9 mouse cellular contexts compared by ENCODE assay signal in the genomic region with DNA sequence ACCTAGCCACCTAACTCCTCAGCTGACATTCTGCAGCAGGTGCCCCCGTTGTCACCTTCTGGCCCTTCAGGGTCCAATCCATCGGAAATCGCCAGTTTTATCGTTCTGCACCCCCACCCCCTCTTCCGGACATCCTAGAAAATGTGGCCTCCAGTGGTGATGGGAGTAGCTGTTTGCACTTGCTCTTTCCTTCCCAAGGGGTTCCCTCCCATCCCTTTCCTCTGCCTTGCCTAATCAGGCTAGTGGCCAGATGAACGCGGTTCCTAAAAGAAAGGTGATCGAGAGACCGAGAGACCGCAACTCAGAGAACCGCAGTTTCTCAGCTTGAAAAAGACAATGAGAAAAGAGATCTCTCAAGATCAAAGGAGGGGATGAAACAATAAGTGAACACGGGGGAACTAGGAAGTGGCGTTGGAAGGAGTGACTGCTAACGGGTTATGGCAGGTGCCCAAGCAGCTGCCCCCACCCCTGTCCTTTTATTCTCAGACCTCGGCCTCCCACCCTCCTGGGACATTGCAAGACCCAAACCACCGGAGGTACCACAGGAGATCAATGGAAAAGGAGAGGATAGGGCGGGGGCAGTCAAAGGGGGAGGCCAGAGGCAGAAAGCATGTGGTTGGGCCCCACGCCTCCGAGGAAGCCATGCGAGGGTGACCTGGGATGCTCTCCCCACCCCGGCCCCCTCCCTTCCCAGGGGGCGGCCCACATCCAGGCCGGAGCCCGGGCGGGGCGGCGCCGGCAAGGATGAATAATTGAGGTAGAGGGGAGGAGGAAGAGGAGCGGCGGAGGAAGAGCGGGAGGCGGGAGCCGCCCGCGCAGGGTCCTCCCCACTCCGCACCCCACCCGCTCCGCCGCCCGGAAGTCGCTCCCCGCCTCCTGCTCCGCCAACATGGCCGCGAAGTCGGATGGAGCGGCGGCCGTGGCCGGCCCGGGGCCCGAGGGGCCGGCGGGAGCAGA. TPM values are rescaled to one million over a fixed set of nuclear protein-coding genes. Genes with fewer than 3 reads are reported as not detected.
DNase-seq lines count a peak whose midpoint lies in the region; ATAC-seq and TF ChIP-seq lines count a peak whose summit lies in the region.
"Had no signal": no experiment of that assay in that cellular context is flagged by ENCODE, and none has a peak within 500 bp of the region (broad histone marks: within the 10 kb centered on the region; RNA-seq: fewer than 3 reads in every experiment).

TSS of gene Xkr7 (plus strand) at position 727 of the 957 bp plus-strand sequence.

- no peak within 1 kb of the TSS for H3K9ac ChIP-seq in liver, embryonic 12.5 days
- H3K9ac ChIP-seq in stomach, embryonic 16.5 days (ENCODE audit: low read length) = no peak within 1 kb of the TSS

- no peak for ATAC-seq in liver, embryonic 12.5 days
- peak; percentile 49; the same call in 1 of the 2 replicates for ATAC-seq in stomach, embryonic 16.5 days (ENCODE audit: insufficient read depth, low FRiP score)

- H3K4me1 ChIP-seq in forebrain, embryonic 10.5 days = peaks cover 20% of the 10 kb centered on the region
- peaks cover 8% of the 10 kb centered on the region for H3K4me1 ChIP-seq in liver, embryonic 12.5 days
- H3K4me1 ChIP-seq in stomach, embryonic 16.5 days (ENCODE audit: control insufficient read depth, insufficient read depth, low read length) = peaks cover 5% of the 10 kb centered on the region

- 0 out of 2 replicates have a peak within 1 kb of the TSS, but pooled peaks have one; percentile 28 for H3K27ac ChIP-seq in layer of hippocampus, adult 2 months
- no peak within 1 kb of the TSS for H3K27ac ChIP-seq in forebrain, embryonic 10.5 days
- no peak within 1 kb of the TSS for H3K27ac ChIP-seq in liver, embryonic 12.5 days
- no peak within 1 kb of the TSS for H3K27ac ChIP-seq in stomach, embryonic 16.5 days (ENCODE audit: low read length)

- no peaks in the 10 kb centered on the region for H3K36me3 ChIP-seq in forebrain, embryonic 10.5 days (replicated peaks)
- H3K36me3 ChIP-seq in liver, embryonic 12.5 days = no peaks in the 10 kb centered on the region
- no peaks in the 10 kb centered on the region for H3K36me3 ChIP-seq in stomach, embryonic 16.5 days (ENCODE audit: control insufficient read depth, insufficient read depth, low read length)

- H3K27me3 ChIP-seq in forebrain, embryonic 10.5 days (ENCODE audit: poor library complexity, severe bottlenecking) = peaks cover 65% of the 10 kb centered on the region
- H3K27me3 ChIP-seq in liver, embryonic 12.5 days (replicated peaks) = peaks cover 92% of the 10 kb centered on the region
- H3K27me3 ChIP-seq in stomach, embryonic 16.5 days (ENCODE audit: control insufficient read depth, insufficient read depth, low read length) = peaks cover 26% of the 10 kb centered on the region

- no peak for TF ChIP-seq CTCF in layer of hippocampus, adult 2 months (conservative IDR thresholded peaks at IDR 0.05)

- H3K4me2 ChIP-seq in liver, embryonic 12.5 days = peak within 1 kb of the TSS; percentile 76
- H3K4me2 ChIP-seq in stomach, embryonic 16.5 days (ENCODE audit: low read depth, low read length) = peak within 1 kb of the TSS; percentile 77

- H3K9me3 ChIP-seq in forebrain, embryonic 10.5 days = no peaks in the 10 kb centered on the region
- H3K9me3 ChIP-seq in liver, embryonic 12.5 days (replicated peaks) = no peaks in the 10 kb centered on the region
- no peaks in the 10 kb centered on the region for H3K9me3 ChIP-seq in stomach, embryonic 16.5 days (replicated peaks; ENCODE audit: control insufficient read depth, low read length)

- H3K4me3 ChIP-seq in layer of hippocampus, adult 2 months = peak within 1 kb of the TSS; percentile 54
- peak within 1 kb of the TSS; percentile 64 for H3K4me3 ChIP-seq in forebrain, embryonic 10.5 days
- peak within 1 kb of the TSS; percentile 51 for H3K4me3 ChIP-seq in liver, embryonic 12.5 days
- peak within 1 kb of the TSS; percentile 43 for H3K4me3 ChIP-seq in stomach, embryonic 16.5 days (replicated peaks; ENCODE audit: low read length)

- WGBS in forebrain, embryonic 10.5 days = 1% methylated on average over 53 of the region's 54 CpGs
- 4% methylated on average over 51 of the region's 54 CpGs for WGBS in liver, embryonic 12.5 days (ENCODE audit: insufficient replicate concordance)
- WGBS in stomach, embryonic 16.5 days = 2% methylated on average over 49 of the region's 54 CpGs

- no peak for DNase-seq in layer of hippocampus, adult 2 months (ENCODE audit: low spot score in 2 of 2)
- no peak for DNase-seq in layer of hippocampus, postnatal 36 days
- peak; percentile 81 for DNase-seq in cerebellum, adult 11-12 months
- DNase-seq in forebrain, embryonic 10.5 days (ENCODE audit: extremely low spot score, low spot score) = peak; percentile 25
- DNase-seq in layer of hippocampus, adult 11-12 months (ENCODE audit: low spot score) = no peak
- DNase-seq in adrenal gland, adult 8-10 months = no peak

RNA-seq across cellular contexts. Expression of gene Xkr7, which starts in this region (rescaled TPM):
- total RNA-seq in layer of hippocampus, adult 2 months (2021) = 1 to 10 TPM; 2.0 TPM
- 1 to 10 TPM; 1.8 to 1.9 TPM for total RNA-seq in layer of hippocampus, postnatal 36 days (2021)
- polyA plus RNA-seq in forebrain, embryonic 10.5 days (2016; fragmentation: Nextera tagmentation; extraction: Ambion mirVana) = 0.14 and 0.20 TPM in 2 replicates
- polyA plus RNA-seq in liver, embryonic 12.5 days (2016; fragmentation: Nextera tagmentation; extraction: Ambion mirVana) = not detected in 2 replicates
- not detected in 2 replicates for polyA plus RNA-seq in stomach, embryonic 16.5 days (2015; fragmentation: Nextera tagmentation; extraction: Ambion mirVana)
- 1 to 10 TPM; 1.2 to 2.3 (median 1.7) TPM for total RNA-seq in adrenal gland, adult 8-10 months (2022)
- total RNA-seq: liver, adult 2 months had no signal
- polyA plus RNA-seq: liver, adult 2 months had no signal

Comparison
In these comparisons a context has a peak if more than half of its experiments do, and no peak if none do; other contexts are left out.
1. Peak in DNase-seq and H3K4me3 ChIP-seq in forebrain, embryonic 10.5 days; RNA of the gene not detected or under 1 TPM.
2. Peak in ATAC-seq, H3K4me3 ChIP-seq and H3K4me2 ChIP-seq in stomach, embryonic 16.5 days; RNA of the gene not detected or under 1 TPM.